8 mouse cellular contexts compared by ENCODE assay signal in the genomic region with DNA sequence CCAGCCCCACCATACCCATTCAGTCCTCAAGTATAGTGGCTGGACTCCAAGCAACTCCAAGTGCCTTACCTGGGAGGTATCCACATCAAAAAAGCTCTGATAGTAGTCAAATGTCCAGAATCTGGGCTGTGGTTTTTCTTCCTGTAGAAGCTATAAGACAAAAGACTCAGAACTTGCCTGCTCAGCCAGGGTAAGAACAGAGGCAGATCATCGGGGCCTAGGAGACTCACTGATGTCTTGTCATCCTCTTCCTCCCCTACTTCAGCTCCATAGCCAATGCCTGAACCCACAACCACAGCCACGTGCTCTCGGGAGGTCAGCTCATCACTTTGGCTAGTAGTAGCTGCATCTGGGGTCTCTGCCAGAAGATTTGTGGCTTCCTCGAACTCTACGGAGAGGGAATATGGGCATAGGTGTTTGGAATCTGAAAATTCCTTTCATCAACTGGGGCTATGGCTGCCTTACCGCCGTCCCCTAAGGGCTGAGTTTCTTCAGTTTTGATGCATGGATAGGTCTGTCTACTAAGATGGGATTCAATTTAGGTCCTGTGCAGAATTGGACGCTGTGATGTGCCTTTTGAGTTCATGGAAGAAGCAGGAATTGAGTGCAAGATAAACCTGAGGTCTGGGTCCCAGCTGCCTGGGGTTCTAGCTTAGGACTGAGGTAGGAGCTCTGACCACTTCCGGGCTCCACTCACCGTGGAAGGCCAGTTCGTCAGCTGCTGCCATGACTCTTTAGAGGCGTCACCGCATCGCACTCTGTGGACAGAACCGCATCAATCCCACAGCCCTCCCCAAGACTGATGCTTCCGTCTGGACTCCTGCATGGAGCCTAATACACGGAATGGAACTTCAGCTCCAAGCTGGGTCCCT. TPM values are rescaled to one million over a fixed set of nuclear protein-coding genes. Genes with fewer than 3 reads are reported as not detected.
DNase-seq lines count a peak whose midpoint lies in the region; ATAC-seq and TF ChIP-seq lines count a peak whose summit lies in the region.

No protein-coding gene starts in this region.

- TF ChIP-seq POLR2A in limb, embryonic 14.5 days (IDR thresholded peaks at IDR 0.05; ENCODE audit: borderline replicate concordance, extremely low read depth, insufficient read depth, insufficient read length) = no peak; the same call in 1 of the 2 replicates
- TF ChIP-seq POLR2A in small intestine, adult 2 months (IDR thresholded peaks at IDR 0.05; ENCODE audit: low read depth, low read length) = no peak; the same call in 1 of the 2 replicates

- DNase-seq in heart, postnatal 14 days = no peak
- DNase-seq in limb, embryonic 14.5 days (ENCODE audit: low spot score) = no peak
- no peak for DNase-seq in layer of hippocampus, postnatal 14 days (ENCODE audit: low spot score in 2 of 2)
- no peak for DNase-seq in gastrocnemius, postnatal 36 days

- H3K27ac ChIP-seq in heart, embryonic 11.5 days (ENCODE audit: low read depth, low read length) = 0 out of 2 replicates have a peak overlapping the region, but pooled peaks have one; percentile 2
- 0 out of 2 replicates have a peak overlapping the region, but pooled peaks have one; percentile 15 for H3K27ac ChIP-seq in limb, embryonic 14.5 days (replicated peaks; ENCODE audit: low read depth, low read length)
- H3K27ac ChIP-seq in small intestine, adult 2 months (ENCODE audit: insufficient read depth, low read depth, low read length) = peak overlapping the region; percentile 33

- H3K4me3 ChIP-seq in heart, embryonic 11.5 days (ENCODE audit: low read depth, low read length) = peak overlapping the region; percentile 78
- H3K4me3 ChIP-seq in erythroblast, embryonic 14.5 days (replicated peaks) = peak overlapping the region; percentile 84
- peak overlapping the region; percentile 90 for H3K4me3 ChIP-seq in limb, embryonic 14.5 days (replicated peaks; ENCODE audit: low read length)
- peak overlapping the region; percentile 75 for H3K4me3 ChIP-seq in small intestine, adult 2 months (ENCODE audit: low read depth, low read length)

- H3K9ac ChIP-seq in heart, embryonic 11.5 days (ENCODE audit: low read depth, low read length) = peak overlapping the region; percentile 69
- peak overlapping the region; percentile 57 for H3K9ac ChIP-seq in limb, embryonic 14.5 days (ENCODE audit: low read depth, low read length, severe bottlenecking)

- peaks cover 12% of the 10 kb centered on the region for H3K4me1 ChIP-seq in heart, embryonic 11.5 days (ENCODE audit: control insufficient read depth, insufficient read depth, low read length)
- peaks cover 43% of the 10 kb centered on the region for H3K4me1 ChIP-seq in erythroblast, embryonic 14.5 days (ENCODE audit: control insufficient read depth)
- H3K4me1 ChIP-seq in limb, embryonic 14.5 days (ENCODE audit: control insufficient read depth, insufficient read depth, low read length) = peaks cover 15% of the 10 kb centered on the region; the same call in 1 of the 2 replicates
- peaks cover 4% of the 10 kb centered on the region; the same call in 1 of the 2 replicates for H3K4me1 ChIP-seq in small intestine, adult 2 months (ENCODE audit: control insufficient read depth, insufficient read depth, insufficient read length, low read length)

- no peaks in the 10 kb centered on the region for H3K27me3 ChIP-seq in heart, embryonic 11.5 days (ENCODE audit: control insufficient read depth, insufficient read depth, low read length)
- H3K27me3 ChIP-seq in erythroblast, embryonic 14.5 days (ENCODE audit: control insufficient read depth) = no peaks in the 10 kb centered on the region
- no peaks in the 10 kb centered on the region for H3K27me3 ChIP-seq in limb, embryonic 14.5 days (ENCODE audit: control insufficient read depth, insufficient read depth, low read length)
- H3K27me3 ChIP-seq in small intestine, adult 2 months (ENCODE audit: control insufficient read depth, insufficient read depth, low read length) = no peaks in the 10 kb centered on the region

- 22% methylated on average over 17 of the region's 17 CpGs for WGBS in heart, embryonic 11.5 days (ENCODE audit: insufficient replicate concordance)
- WGBS in limb, embryonic 14.5 days = 19% methylated on average over 17 of the region's 17 CpGs
- WGBS in small intestine, adult 2 months = 14% methylated on average over 17 of the region's 17 CpGs

- peaks cover 33% of the 10 kb centered on the region for H3K36me3 ChIP-seq in heart, embryonic 11.5 days (ENCODE audit: control insufficient read depth, insufficient read depth, low read length)
- peaks cover 74% of the 10 kb centered on the region for H3K36me3 ChIP-seq in erythroblast, embryonic 14.5 days (ENCODE audit: control insufficient read depth)
- H3K36me3 ChIP-seq in limb, embryonic 14.5 days (ENCODE audit: control insufficient read depth, insufficient read depth, low read length) = peaks cover 61% of the 10 kb centered on the region
- peaks cover 29% of the 10 kb centered on the region for H3K36me3 ChIP-seq in small intestine, adult 2 months (ENCODE audit: control insufficient read depth, insufficient read depth, low read length)

- peak; percentile 50 for ATAC-seq in heart, embryonic 11.5 days (replicated peaks; ENCODE audit: insufficient number of reproducible peaks, low FRiP score, low TSS enrichment)
- peak; percentile 46 for ATAC-seq in CD4-positive, CD25-positive, alpha-beta regulatory T cell, adult 4 months
- peak; percentile 60 for ATAC-seq in limb, embryonic 14.5 days (ENCODE audit: low FRiP score, low read depth)

- peak overlapping the region; percentile 99 for H3K4me2 ChIP-seq in heart, embryonic 11.5 days
- H3K4me2 ChIP-seq in limb, embryonic 14.5 days (replicated peaks; ENCODE audit: low read depth, low read length, severe bottlenecking) = peak overlapping the region; percentile 84

- H3K9me3 ChIP-seq in heart, embryonic 11.5 days (replicated peaks; ENCODE audit: control insufficient read depth, low read length) = no peaks in the 10 kb centered on the region
- H3K9me3 ChIP-seq in erythroblast, embryonic 14.5 days (ENCODE audit: control insufficient read depth, low read length) = no peaks in the 10 kb centered on the region
- H3K9me3 ChIP-seq in limb, embryonic 14.5 days (ENCODE audit: control insufficient read depth, low read length) = no peaks in the 10 kb centered on the region

- TF ChIP-seq CTCF in small intestine, adult 2 months (IDR thresholded peaks at IDR 0.05; ENCODE audit: extremely low read depth, insufficient read length, insufficient replicate concordance, low read depth, low read length) = no peak

- intact Hi-C loops in heart, postnatal 14 days (cut with DNase I) = loop anchor here (5.0 kb wide), 1 partner anchor 45 kb away; a partner anchor contains a TSS
- intact Hi-C loops in gastrocnemius, postnatal 36 days (cut with DNase I) = no loop called here

RNA-seq across cellular contexts. Expression of a gene that starts 0.5 kb away (rescaled TPM):
- 29.5 and 34.0 TPM in 2 replicates for polyA plus RNA-seq in heart, embryonic 11.5 days (2014; fragmentation: Nextera tagmentation; extraction: Ambion mirVana)
- 10 to 100 TPM; 49.4 to 50.7 TPM for total RNA-seq in heart, postnatal 14 days (2021)
- polyA plus RNA-seq in CD4-positive, CD25-positive, alpha-beta regulatory T cell, adult 4 months (2017; shearing (Covaris generic)) = 1 to 10 TPM; 3.2 to 6.1 TPM
- polyA plus RNA-seq in erythroblast, embryonic 14.5 days (2012) = 0.74 and 1.2 TPM in 2 replicates
- 35.5 and 40.8 TPM in 2 replicates for polyA plus RNA-seq in limb, embryonic 14.5 days (2012; rRNA removed)
- 39.8 and 43.0 TPM in 2 replicates for polyA plus RNA-seq in limb, embryonic 14.5 days (2014; fragmentation: Nextera tagmentation; extraction: Ambion mirVana)
- polyA plus RNA-seq in small intestine, adult 2 months (2012; rRNA removed) = 11.0 and 14.7 TPM in 2 replicates
- total RNA-seq in layer of hippocampus, postnatal 14 days (2021) = 10 to 100 TPM; 54.3 to 56.9 TPM
- 10 to 100 TPM; 41.8 to 44.7 TPM for total RNA-seq in gastrocnemius, postnatal 36 days (2021)

RNA-seq across cellular contexts. Expression of a gene that starts 0.6 kb away (rescaled TPM):
- 10.9 and 11.8 TPM in 2 replicates for polyA plus RNA-seq in heart, embryonic 11.5 days (2014; fragmentation: Nextera tagmentation; extraction: Ambion mirVana)
- total RNA-seq in heart, postnatal 14 days (2021) = 1 to 10 TPM; 6.6 to 7.0 TPM
- polyA plus RNA-seq in CD4-positive, CD25-positive, alpha-beta regulatory T cell, adult 4 months (2017; shearing (Covaris generic)) = 10 to 100 TPM; 19.6 to 30.7 TPM
- polyA plus RNA-seq in erythroblast, embryonic 14.5 days (2012) = 0.20 and 0.25 TPM in 2 replicates
- 19.6 and 24.0 TPM in 2 replicates for polyA plus RNA-seq in limb, embryonic 14.5 days (2012; rRNA removed)
- polyA plus RNA-seq in limb, embryonic 14.5 days (2014; fragmentation: Nextera tagmentation; extraction: Ambion mirVana) = 18.1 and 23.6 TPM in 2 replicates
- 22.5 and 35.9 TPM in 2 replicates for polyA plus RNA-seq in small intestine, adult 2 months (2012; rRNA removed)
- 10 to 100 TPM; 14.7 to 15.9 TPM for total RNA-seq in layer of hippocampus, postnatal 14 days (2021)
- total RNA-seq in gastrocnemius, postnatal 36 days (2021) = 1 to 10 TPM; 3.7 to 4.6 TPM

RNA-seq across cellular contexts. Expression of a gene that starts 23.9 kb away (rescaled TPM):
- polyA plus RNA-seq in heart, embryonic 11.5 days (2014; fragmentation: Nextera tagmentation; extraction: Ambion mirVana) = 77.4 and 78.7 TPM in 2 replicates
- 10 to 100 TPM; 46.5 to 51.6 TPM for total RNA-seq in heart, postnatal 14 days (2021)
- 10 to 100 TPM; 22.7 to 24.1 TPM for polyA plus RNA-seq in CD4-positive, CD25-positive, alpha-beta regulatory T cell, adult 4 months (2017; shearing (Covaris generic))
- 11.0 and 11.3 TPM in 2 replicates for polyA plus RNA-seq in erythroblast, embryonic 14.5 days (2012)
- 94.4 and 94.8 TPM in 2 replicates for polyA plus RNA-seq in limb, embryonic 14.5 days (2012; rRNA removed)
- polyA plus RNA-seq in limb, embryonic 14.5 days (2014; fragmentation: Nextera tagmentation; extraction: Ambion mirVana) = 81.1 and 90.4 TPM in 2 replicates
- polyA plus RNA-seq in small intestine, adult 2 months (2012; rRNA removed) = 19.0 and 34.1 TPM in 2 replicates
- 100 to 1,000 TPM; 121 to 123 TPM for total RNA-seq in layer of hippocampus, postnatal 14 days (2021)
- total RNA-seq in gastrocnemius, postnatal 36 days (2021) = 10 to 100 TPM; 38.6 to 40.3 TPM

RNA-seq across cellular contexts. Expression of a gene that starts 45.4 kb away (rescaled TPM):
- polyA plus RNA-seq in heart, embryonic 11.5 days (2014; fragmentation: Nextera tagmentation; extraction: Ambion mirVana) = 44.0 and 47.2 TPM in 2 replicates
- 10 to 100 TPM; 50.3 to 54.2 TPM for total RNA-seq in heart, postnatal 14 days (2021)
- 10 to 100 TPM in 1 of 2 experiments, 1 to 10 TPM in 1; 7.1 to 11.4 TPM for polyA plus RNA-seq in CD4-positive, CD25-positive, alpha-beta regulatory T cell, adult 4 months (2017; shearing (Covaris generic))
- polyA plus RNA-seq in erythroblast, embryonic 14.5 days (2012) = 41.9 and 46.0 TPM in 2 replicates
- polyA plus RNA-seq in limb, embryonic 14.5 days (2012; rRNA removed) = 171 and 242 TPM in 2 replicates
- 71.5 and 80.3 TPM in 2 replicates for polyA plus RNA-seq in limb, embryonic 14.5 days (2014; fragmentation: Nextera tagmentation; extraction: Ambion mirVana)
- 31.7 and 63.4 TPM in 2 replicates for polyA plus RNA-seq in small intestine, adult 2 months (2012; rRNA removed)
- total RNA-seq in layer of hippocampus, postnatal 14 days (2021) = 10 to 100 TPM; 66.5 to 68.8 TPM
- total RNA-seq in gastrocnemius, postnatal 36 days (2021) = 10 to 100 TPM; 63.0 to 65.2 TPM
